15 mouse cellular contexts compared by ENCODE assay signal in the genomic region with DNA sequence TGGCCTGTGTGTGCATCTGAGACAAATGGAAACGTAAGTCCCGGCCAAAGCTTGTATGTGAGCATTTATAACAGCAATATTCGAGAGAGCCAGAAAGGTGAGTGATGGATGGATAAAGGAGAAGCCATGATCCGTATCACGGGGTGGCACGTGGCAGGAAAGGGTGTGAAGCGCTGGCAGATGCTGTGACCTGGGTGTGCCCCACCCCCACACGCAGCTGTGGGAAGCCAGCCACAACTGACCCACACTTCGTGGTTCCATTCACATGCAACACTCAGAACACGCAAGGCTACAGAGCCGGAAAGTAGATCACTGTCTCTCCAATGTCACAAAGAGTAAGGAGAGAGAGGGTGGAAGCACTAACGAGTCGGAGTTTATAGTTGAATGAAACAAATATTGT.
"Had no signal": no experiment of that assay in that cellular context is flagged by ENCODE, and none has a peak within 500 bp of the region (broad histone marks: within the 10 kb centered on the region; RNA-seq: fewer than 3 reads in every experiment).

No protein-coding gene starts in this region.

- DNase-seq: gastrocnemius, postnatal 14 days; gastrocnemius, postnatal 36 days; heart, adult 2 months; heart, postnatal 4 days; kidney, adult 11 months; kidney, adult 2 months; kidney, adult 9 months; kidney, postnatal 14 days; kidney, postnatal 36 days; layer of hippocampus, adult 9-11 months; layer of hippocampus, postnatal 36 days; left cerebral cortex, postnatal 4 days had no signal

- ATAC-seq: forebrain, embryonic 16.5 days; hindbrain, embryonic 16.5 days; intestine, embryonic 16.5 days had no signal
